12 mouse cellular contexts compared by ENCODE assay signal in genomic region chr11:8949765-8950430, GRCm38 (mm10). TPM values are rescaled to one million over a fixed set of nuclear protein-coding genes. Genes with fewer than 3 reads are reported as not detected.
DNase-seq lines count a peak whose midpoint lies in the region; ATAC-seq lines count a peak whose summit lies in the region.
"Had no signal": no experiment of that assay in that cellular context is flagged by ENCODE, and none has a peak within 500 bp of the region (broad histone marks: within the 10 kb centered on the region; RNA-seq: fewer than 3 reads in every experiment).

No protein-coding gene starts in this region.

- DNase-seq in hindbrain, embryonic 10.5 days (ENCODE audit: low spot score), result no peak
- DNase-seq in neural tube, embryonic 10.5 days (ENCODE audit: extremely low spot score, low spot score), result no peak
- DNase-seq in spleen, postnatal 10 days (ENCODE audit: low spot score in 2 of 2), result no peak
- DNase-seq in urinary bladder, postnatal 25 days (ENCODE audit: low spot score), result no peak
- DNase-seq in adrenal gland, postnatal 10 days, result no peak
- DNase-seq: adrenal gland, postnatal 36 days; right cerebral cortex, postnatal 14 days had no signal

- H3K4me3 ChIP-seq in hindbrain, embryonic 13.5 days, result no peak overlapping the region
- no peak overlapping the region for H3K4me3 ChIP-seq in hindbrain, embryonic 10.5 days
- H3K4me3 ChIP-seq in neural tube, embryonic 14.5 days (ENCODE audit: low read depth, low read length), result no peak overlapping the region
- no peak overlapping the region for H3K4me3 ChIP-seq in limb, embryonic 12.5 days (replicated peaks)

- H3K36me3 ChIP-seq in hindbrain, embryonic 13.5 days, result no peaks in the 10 kb centered on the region
- no peaks in the 10 kb centered on the region for H3K36me3 ChIP-seq in hindbrain, embryonic 10.5 days
- H3K36me3 ChIP-seq in neural tube, embryonic 14.5 days (ENCODE audit: control insufficient read depth, insufficient read depth, low read length), result no peaks in the 10 kb centered on the region
- no peaks in the 10 kb centered on the region for H3K36me3 ChIP-seq in limb, embryonic 12.5 days

- H3K9me3 ChIP-seq in hindbrain, embryonic 13.5 days, result no peaks in the 10 kb centered on the region
- H3K9me3 ChIP-seq in hindbrain, embryonic 10.5 days, result no peaks in the 10 kb centered on the region
- no peaks in the 10 kb centered on the region for H3K9me3 ChIP-seq in neural tube, embryonic 14.5 days (ENCODE audit: control insufficient read depth, low read length)
- H3K9me3 ChIP-seq in limb, embryonic 12.5 days, result no peaks in the 10 kb centered on the region

- H3K27me3 ChIP-seq in hindbrain, embryonic 13.5 days, result no peaks in the 10 kb centered on the region
- no peaks in the 10 kb centered on the region for H3K27me3 ChIP-seq in hindbrain, embryonic 10.5 days (ENCODE audit: insufficient read depth, poor library complexity, severe bottlenecking)
- H3K27me3 ChIP-seq in neural tube, embryonic 14.5 days (ENCODE audit: control insufficient read depth, insufficient read depth, low read length), result no peaks in the 10 kb centered on the region
- H3K27me3 ChIP-seq in limb, embryonic 12.5 days, result no peaks in the 10 kb centered on the region

- no peak overlapping the region for H3K4me2 ChIP-seq in hindbrain, embryonic 13.5 days
- H3K4me2 ChIP-seq in neural tube, embryonic 14.5 days (ENCODE audit: low read depth, low read length), result no peak overlapping the region
- no peak overlapping the region for H3K4me2 ChIP-seq in limb, embryonic 12.5 days

- no peak overlapping the region for H3K9ac ChIP-seq in hindbrain, embryonic 13.5 days
- no peak overlapping the region for H3K9ac ChIP-seq in neural tube, embryonic 14.5 days (replicated peaks; ENCODE audit: low read depth, low read length)
- H3K9ac ChIP-seq in limb, embryonic 12.5 days (replicated peaks), result no peak overlapping the region

- H3K27ac ChIP-seq in hindbrain, embryonic 13.5 days, result 0 out of 2 replicates have a peak overlapping the region, but pooled peaks have one; percentile 56
- H3K27ac ChIP-seq in hindbrain, embryonic 10.5 days, result no peak overlapping the region
- no peak overlapping the region for H3K27ac ChIP-seq in neural tube, embryonic 14.5 days (ENCODE audit: low read depth, low read length)
- H3K27ac ChIP-seq in limb, embryonic 12.5 days, result peak overlapping the region; percentile 91

- WGBS in hindbrain, embryonic 13.5 days, result 74% methylated on average over 6 of the region's 6 CpGs
- WGBS in hindbrain, embryonic 10.5 days, result 84% methylated on average over 6 of the region's 6 CpGs
- WGBS in neural tube, embryonic 14.5 days, result 69% methylated on average over 6 of the region's 6 CpGs
- WGBS in limb, embryonic 12.5 days, result 82% methylated on average over 6 of the region's 6 CpGs

- no peaks in the 10 kb centered on the region for H3K4me1 ChIP-seq in hindbrain, embryonic 13.5 days (replicated peaks)
- H3K4me1 ChIP-seq in hindbrain, embryonic 10.5 days (replicated peaks), result no peaks in the 10 kb centered on the region
- no peaks in the 10 kb centered on the region for H3K4me1 ChIP-seq in neural tube, embryonic 14.5 days (ENCODE audit: control insufficient read depth, insufficient read depth, low read length)
- peaks cover 8% of the 10 kb centered on the region for H3K4me1 ChIP-seq in limb, embryonic 12.5 days (replicated peaks)

- no peak for ATAC-seq in hindbrain, embryonic 13.5 days (ENCODE audit: low FRiP score)
- ATAC-seq in neural tube, embryonic 14.5 days (ENCODE audit: low read depth), result peak; percentile 34; the same call in 1 of the 2 replicates
- peak; percentile 74 for ATAC-seq in limb, embryonic 12.5 days (ENCODE audit: insufficient number of reproducible peaks, insufficient read depth, low FRiP score, low TSS enrichment, low read depth)

RNA-seq across cellular contexts. Expression of gene Pkd1l1, which starts 23.2 kb away (rescaled TPM):
- polyA plus RNA-seq in hindbrain, embryonic 13.5 days (2015; fragmentation: Nextera tagmentation; extraction: Ambion mirVana), result 0.08 and 0.10 TPM in 2 replicates
- polyA plus RNA-seq in hindbrain, embryonic 10.5 days (2016; fragmentation: Nextera tagmentation; extraction: Ambion mirVana), result 0.03 TPM in 1 of 2 replicates, not detected in the other
- polyA plus RNA-seq in neural tube, embryonic 14.5 days (2014; fragmentation: Nextera tagmentation; extraction: Ambion mirVana), result 0.14 and 0.20 TPM in 2 replicates
- 0.04 and 0.05 TPM in 2 replicates for polyA plus RNA-seq in limb, embryonic 12.5 days (2016; fragmentation: Nextera tagmentation; extraction: Ambion mirVana)
- total RNA-seq in adrenal gland, postnatal 10 days (2021), result under 1 TPM; 0.09 to 0.15 TPM
- total RNA-seq: adrenal gland, postnatal 36 days; gastrocnemius, adult 8-10 months; left cerebral cortex, postnatal 25 days had no signal

Comparison
In these comparisons a context has a peak if more than half of its experiments do, and no peak if none do; other contexts are left out.
1. H3K27ac ChIP-seq: peak in hindbrain, embryonic 13.5 days (single experiment) and limb, embryonic 12.5 days (single experiment); none in hindbrain, embryonic 10.5 days (single experiment) and neural tube, embryonic 14.5 days (single experiment).